Mouse (Mus musculus) forebrain, embryonic 11.5 days (tissue): ENCODE measurements at regions not wholly inside any gene's neighbourhood (a gene's known extent, or its start where the extent isn't known, plus 50 kb on each side); places are given as distances from the start of the nearest gene placed in this dataset.

ENCODE experiments used
- ATAC-seq: fragments of 200-750 bp; cut with Nextera tagmentation; replicated peaks from 2 replicates; pipeline ENCODE4 v1.8.0; 2017; ENCODE audit warnings: moderate TSS enrichment; ENCODE audit not compliant: low FRiP score
- DNase-seq: peaks from one replicate; pipeline ENCODE4 v3.0.0-alpha.2; 2017; ENCODE audit warnings: low spot score
- H3K27ac ChIP-seq: fragments of 300-500 bp; sonication (generic); 2 replicates; pipeline ENCODE4 v1.5.1; 2014; ENCODE audit warnings: low read depth, low read length
- H3K27me3 ChIP-seq: fragments of 300-500 bp; sonication (generic); 2 replicates; pipeline ENCODE4 v1.6.1; 2014; ENCODE audit warnings: mild to moderate bottlenecking, low read length, mixed read lengths; ENCODE audit not compliant: control insufficient read depth, insufficient read depth
- H3K36me3 ChIP-seq: fragments of 300-500 bp; sonication (generic); 2 replicates; pipeline ENCODE4 v1.6.1; 2014; ENCODE audit warnings: mild to moderate bottlenecking, low read length, moderate library complexity, mixed read lengths; ENCODE audit not compliant: control insufficient read depth, insufficient read depth
- H3K4me1 ChIP-seq: fragments of 300-500 bp; sonication (generic); replicated peaks from 2 replicates; pipeline ENCODE4 v1.6.1; 2014; ENCODE audit warnings: low read length, mixed read lengths; ENCODE audit not compliant: control insufficient read depth, insufficient read depth
- H3K4me2 ChIP-seq: fragments of 300-500 bp; sonication (generic); 2 replicates; pipeline ENCODE4 v1.6.1; 2014; ENCODE audit warnings: low read depth, mild to moderate bottlenecking, low read length, moderate library complexity, mixed read lengths; ENCODE audit not compliant: severe bottlenecking
- H3K4me3 ChIP-seq: fragments of 300-500 bp; sonication (generic); 2 replicates; pipeline ENCODE4 v1.5.1; 2014; ENCODE audit warnings: low read depth, low read length
- H3K9ac ChIP-seq: fragments of 300-500 bp; sonication (generic); 2 replicates; pipeline ENCODE4 v1.6.1; 2014; ENCODE audit warnings: low read length
- H3K9me3 ChIP-seq: fragments of 300-500 bp; sonication (generic); 2 replicates; pipeline ENCODE4 v1.6.1; 2016; ENCODE audit warnings: low read length, mixed read lengths; ENCODE audit not compliant: control insufficient read depth
- WGBS: fragments of 180-500 bp; shearing (Covaris S2); extraction: QIAGEN DNeasy Blood & Tissue Kit; methylation state at CpG from one replicate; pipeline ENCODE4 v1.1.7; 2014; 5-methylcytosine and 5-hydroxymethylcytosine counted together

GRCm38 (mm10) chr9:41580067-41580466, 418.6 kb upstream of the Ubash3b start:
- peak; percentile 16 for ATAC-seq
- peak overlapping the region; percentile 95 for H3K9ac ChIP-seq
- H3K4me1 ChIP-seq: peaks cover 13% of the 10 kb centered on the region
- H3K9me3 ChIP-seq: no peaks in the 10 kb centered on the region
- H3K4me2 ChIP-seq: peak overlapping the region; percentile 58
- peak overlapping the region; percentile 67 for H3K4me3 ChIP-seq
- 0% methylated on average over 4 of the region's 4 CpGs for WGBS
- peak overlapping the region; percentile 96 for H3K27ac ChIP-seq
- H3K36me3 ChIP-seq: no peaks in the 10 kb centered on the region
- H3K27me3 ChIP-seq: no peaks in the 10 kb centered on the region
- DNase-seq: peak; percentile 58

GRCm38 (mm10) chr9:41579107-41580014, 417.9 kb upstream of the Ubash3b start:
- Histone ChIP-seq H3K27ac (peak overlapping the region; percentile 96), H3K9me3 (no peaks in the 10 kb centered on the region), H3K4me1 (peaks cover 13% of the 10 kb centered on the region), H3K4me3 (peak overlapping the region; percentile 67), H3K27me3 (no peaks in the 10 kb centered on the region), H3K4me2 (peak overlapping the region; percentile 58), H3K36me3 (no peaks in the 10 kb centered on the region), H3K9ac (peak overlapping the region; percentile 95)
- peak; percentile 84 for DNase-seq
- ATAC-seq: peak; percentile 59
- 30% methylated on average over 12 of the region's 13 CpGs for WGBS

GRCm38 (mm10) chr9:41578221-41579106, 417.0 kb upstream of the Ubash3b start:
- Histone ChIP-seq H3K36me3 (no peaks in the 10 kb centered on the region), H3K9ac (peak overlapping the region; percentile 35; the same call in 1 of the 2 replicates), H3K4me1 (peaks cover 13% of the 10 kb centered on the region), H3K27ac (peak overlapping the region; percentile 20; the same call in 1 of the 2 replicates), H3K27me3 (no peaks in the 10 kb centered on the region), H3K4me2 (peak overlapping the region; percentile 58; the same call in 1 of the 2 replicates), H3K4me3 (no peak overlapping the region), H3K9me3 (no peaks in the 10 kb centered on the region)
- WGBS: 58% methylated on average over 14 of the region's 14 CpGs
- no peak for DNase-seq
- ATAC-seq: no peak

GRCm38 (mm10) chr9:41577760-41578159, 416.3 kb upstream of the Ubash3b start:
- no peaks in the 10 kb centered on the region for H3K9me3 ChIP-seq
- H3K27ac ChIP-seq: no peak overlapping the region
- no peaks in the 10 kb centered on the region for H3K36me3 ChIP-seq
- no peak overlapping the region for H3K4me2 ChIP-seq
- peaks cover 13% of the 10 kb centered on the region for H3K4me1 ChIP-seq
- H3K4me3 ChIP-seq: no peak overlapping the region
- H3K27me3 ChIP-seq: no peaks in the 10 kb centered on the region
- no peak for DNase-seq
- no peak for ATAC-seq
- no peak overlapping the region for H3K9ac ChIP-seq
- 52% methylated on average over 1 of the region's 1 CpGs for WGBS

- peaks cover 13% of the 10 kb centered on the region for H3K4me1 ChIP-seq
- peak; percentile 59 for DNase-seq
- H3K9ac ChIP-seq: peak overlapping the region; percentile 14
- H3K36me3 ChIP-seq: no peaks in the 10 kb centered on the region
- H3K27me3 ChIP-seq: no peaks in the 10 kb centered on the region
- H3K9me3 ChIP-seq: no peaks in the 10 kb centered on the region
- 17% methylated on average over 5 of the region's 5 CpGs for WGBS
- no peak overlapping the region for H3K4me3 ChIP-seq
- 0 out of 2 replicates have a peak overlapping the region, but pooled peaks have one; percentile 12 for H3K27ac ChIP-seq
- H3K4me2 ChIP-seq: no peak overlapping the region
- ATAC-seq: peak; percentile 37; the same call in 1 of the 2 replicates
Observed at GRCm38 (mm10) chr9:41575826-41576225, 414.3 kb upstream of the Ubash3b start.

DNA sequence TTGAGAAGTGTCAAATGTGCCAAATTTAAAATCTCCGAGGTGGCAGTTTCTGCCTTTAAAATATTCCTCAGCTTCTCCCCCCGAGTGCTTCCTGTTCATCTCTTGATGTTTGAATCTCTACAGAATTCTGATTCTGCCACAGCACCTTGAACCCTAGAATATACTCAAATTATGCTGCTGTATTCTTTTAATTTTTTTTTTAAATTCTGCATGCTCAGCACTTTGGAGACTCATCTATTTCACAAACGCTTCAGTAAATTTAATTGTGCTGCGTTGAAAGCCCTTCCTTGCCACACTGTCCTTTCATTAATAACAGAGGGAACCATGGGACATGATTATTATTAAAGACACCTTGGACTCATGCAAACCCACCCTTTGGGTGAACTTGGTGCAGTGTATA, 408.8 kb upstream of the Ubash3b start:
- Histone ChIP-seq H3K4me2 (no peak overlapping the region), H3K27me3 (no peaks in the 10 kb centered on the region), H3K4me1 (no peaks in the 10 kb centered on the region), H3K36me3 (no peaks in the 10 kb centered on the region), H3K9me3 (no peaks in the 10 kb centered on the region), H3K27ac (no peak overlapping the region), H3K4me3 (no peak overlapping the region), H3K9ac (no peak overlapping the region)
- DNase-seq (no peak), ATAC-seq (no peak)
- 95% methylated on average over 4 of the region's 4 CpGs for WGBS

- 83% methylated on average over 5 of the region's 5 CpGs for WGBS
- no peak for ATAC-seq
Observed at GRCm38 (mm10) chr9:41566496-41566895, 405.0 kb upstream of the Ubash3b start.

GRCm38 (mm10) chr9:41565784-41566183, 404.3 kb upstream of the Ubash3b start:
- no peak for DNase-seq
- WGBS: 89% methylated on average over 7 of the region's 7 CpGs
- Histone ChIP-seq H3K27me3 (no peaks in the 10 kb centered on the region), H3K9ac (no peak overlapping the region), H3K4me1 (no peaks in the 10 kb centered on the region), H3K4me3 (no peak overlapping the region), H3K9me3 (no peaks in the 10 kb centered on the region), H3K27ac (no peak overlapping the region), H3K36me3 (no peaks in the 10 kb centered on the region), H3K4me2 (no peak overlapping the region)
- ATAC-seq: no peak

More at GRCm38 (mm10) chr9:41566496-41566895, 405.0 kb upstream of the Ubash3b start:
- Histone ChIP-seq H3K27me3 (no peaks in the 10 kb centered on the region), H3K4me3 (no peak overlapping the region), H3K9me3 (no peaks in the 10 kb centered on the region), H3K4me1 (no peaks in the 10 kb centered on the region), H3K27ac (no peak overlapping the region), H3K4me2 (no peak overlapping the region), H3K36me3 (no peaks in the 10 kb centered on the region), H3K9ac (no peak overlapping the region)
- no peak for DNase-seq
